Mouse (Mus musculus) embryonic facial prominence, embryonic 10.5 days (tissue): ENCODE measurements at regions not wholly inside any gene's neighbourhood (a gene's known extent, or its start where the extent isn't known, plus 50 kb on each side); places are given as distances from the start of the nearest gene placed in this dataset.

Source experiments
- DNase-seq: peaks from one replicate; pipeline ENCODE4 v3.0.0-alpha.2; 2017; ENCODE audit warnings: low spot score
- H3K27ac ChIP-seq: fragments of 300-500 bp; sonication (generic); replicated peaks from 2 replicates; pipeline ENCODE4 v1.5.1; 2016; ENCODE audit warnings: mild to moderate bottlenecking
- H3K27me3 ChIP-seq: fragments of 300-500 bp; sonication (generic); replicated peaks from 2 replicates; pipeline ENCODE4 v1.6.1; 2016; ENCODE audit warnings: low read depth, mild to moderate bottlenecking; ENCODE audit not compliant: poor library complexity, severe bottlenecking
- H3K36me3 ChIP-seq: fragments of 300-500 bp; sonication (generic); replicated peaks from 2 replicates; pipeline ENCODE4 v1.6.1; 2016; ENCODE audit warnings: mild to moderate bottlenecking, moderate library complexity
- H3K4me1 ChIP-seq: fragments of 300-500 bp; sonication (generic); 2 replicates; pipeline ENCODE4 v1.6.1; 2016
- H3K4me3 ChIP-seq: fragments of 300-500 bp; sonication (generic); 2 replicates; pipeline ENCODE4 v1.5.1; 2016; ENCODE audit warnings: mild to moderate bottlenecking, moderate library complexity
- H3K9me3 ChIP-seq: fragments of 300-500 bp; sonication (generic); 2 replicates; pipeline ENCODE4 v1.6.1; 2016; ENCODE audit warnings: mild to moderate bottlenecking
- WGBS: fragments of 180-500 bp; shearing (Covaris S2); methylation state at CpG from one replicate; pipeline ENCODE4 v1.1.7; 2016; 5-methylcytosine and 5-hydroxymethylcytosine counted together

- Histone ChIP-seq H3K9me3 (no peaks in the 10 kb centered on the region), H3K4me1 (peaks cover 11% of the 10 kb centered on the region), H3K36me3 (no peaks in the 10 kb centered on the region), H3K27me3 (no peaks in the 10 kb centered on the region), H3K4me3 (no peak overlapping the region), H3K27ac (no peak overlapping the region)
- no peak for DNase-seq
These were observed 74.2 kb upstream of the Dhx40 start for GRCm38 (mm10) chr11:86881710-86882109.

GRCm38 (mm10) chr11:86879356-86879905 is 71.9 kb upstream of the Dhx40 start:
- Histone ChIP-seq H3K27ac (0 out of 2 replicates have a peak overlapping the region, but pooled peaks have one; percentile 30), H3K4me3 (no peak overlapping the region), H3K4me1 (peaks cover 19% of the 10 kb centered on the region), H3K27me3 (no peaks in the 10 kb centered on the region), H3K9me3 (no peaks in the 10 kb centered on the region), H3K36me3 (no peaks in the 10 kb centered on the region)
- WGBS, result 72% methylated on average over 6 of the region's 6 CpGs
- no peak for DNase-seq

- DNase-seq, result no peak
- peaks cover 23% of the 10 kb centered on the region for H3K4me1 ChIP-seq
- no peak overlapping the region for H3K4me3 ChIP-seq
- no peak overlapping the region for H3K27ac ChIP-seq
- H3K9me3 ChIP-seq, result no peaks in the 10 kb centered on the region
- no peaks in the 10 kb centered on the region for H3K36me3 ChIP-seq
- no peaks in the 10 kb centered on the region for H3K27me3 ChIP-seq
- 85% methylated on average over 11 of the region's 11 CpGs for WGBS
These were observed 71.0 kb upstream of the Dhx40 start for GRCm38 (mm10) chr11:86878327-86879065.

- peaks cover 40% of the 10 kb centered on the region for H3K4me1 ChIP-seq
- H3K36me3 ChIP-seq, result no peaks in the 10 kb centered on the region
- H3K27ac ChIP-seq, result no peak overlapping the region
- 49% methylated on average over 8 of the region's 8 CpGs for WGBS
- no peak for DNase-seq
- H3K4me3 ChIP-seq, result no peak overlapping the region
- H3K27me3 ChIP-seq, result no peaks in the 10 kb centered on the region
- H3K9me3 ChIP-seq, result no peaks in the 10 kb centered on the region
These were observed 69.0 kb upstream of the Dhx40 start for GRCm38 (mm10) chr11:86876509-86876908.

GRCm38 (mm10) chr11:86875738-86876137 is 68.2 kb upstream of the Dhx40 start:
- Histone ChIP-seq H3K36me3 (no peaks in the 10 kb centered on the region), H3K4me3 (no peak overlapping the region), H3K27ac (no peak overlapping the region), H3K9me3 (no peaks in the 10 kb centered on the region), H3K4me1 (peaks cover 40% of the 10 kb centered on the region), H3K27me3 (no peaks in the 10 kb centered on the region)
- DNase-seq, result no peak
- WGBS, result 94% methylated on average over 1 of the region's 1 CpGs

GRCm38 (mm10) chr11:86874666-86875295 is 67.2 kb upstream of the Dhx40 start:
- DNase-seq, result no peak
- 70% methylated on average over 12 of the region's 12 CpGs for WGBS
- no peak overlapping the region for H3K27ac ChIP-seq

GRCm38 (mm10) chr11:86873406-86873700 is 65.8 kb upstream of the Dhx40 start:
- Histone ChIP-seq H3K27me3 (no peaks in the 10 kb centered on the region), H3K27ac (peak overlapping the region; percentile 70)
- DNase-seq, result no peak

More at GRCm38 (mm10) chr11:86874666-86875295, 67.2 kb upstream of the Dhx40 start:
- H3K4me3 ChIP-seq, result no peak overlapping the region
- no peaks in the 10 kb centered on the region for H3K9me3 ChIP-seq
- peaks cover 43% of the 10 kb centered on the region for H3K4me1 ChIP-seq
- no peaks in the 10 kb centered on the region for H3K36me3 ChIP-seq
- no peaks in the 10 kb centered on the region for H3K27me3 ChIP-seq

GRCm38 (mm10) chr11:86872537-86873405 is 65.2 kb upstream of the Dhx40 start:
- H3K4me1 ChIP-seq, result peaks cover 36% of the 10 kb centered on the region
- WGBS, result 61% methylated on average over 10 of the region's 10 CpGs

More at GRCm38 (mm10) chr11:86873406-86873700, 65.8 kb upstream of the Dhx40 start:
- no peak overlapping the region for H3K4me3 ChIP-seq
- H3K4me1 ChIP-seq, result peaks cover 36% of the 10 kb centered on the region
- no peaks in the 10 kb centered on the region for H3K36me3 ChIP-seq
- no peaks in the 10 kb centered on the region for H3K9me3 ChIP-seq
- 77% methylated on average over 1 of the region's 1 CpGs for WGBS

GRCm38 (mm10) chr11:86871782-86872181 is 64.2 kb upstream of the Dhx40 start:
- no peaks in the 10 kb centered on the region for H3K9me3 ChIP-seq
- DNase-seq, result no peak
- WGBS, result 26% methylated on average over 4 of the region's 4 CpGs
- H3K27me3 ChIP-seq, result no peaks in the 10 kb centered on the region
- peaks cover 43% of the 10 kb centered on the region for H3K4me1 ChIP-seq
- no peaks in the 10 kb centered on the region for H3K36me3 ChIP-seq
- H3K27ac ChIP-seq, result no peak overlapping the region
- H3K4me3 ChIP-seq, result no peak overlapping the region

More at GRCm38 (mm10) chr11:86872537-86873405, 65.2 kb upstream of the Dhx40 start:
- Histone ChIP-seq H3K4me3 (no peak overlapping the region), H3K9me3 (no peaks in the 10 kb centered on the region), H3K27ac (peak overlapping the region; percentile 70), H3K36me3 (no peaks in the 10 kb centered on the region), H3K27me3 (no peaks in the 10 kb centered on the region)
- DNase-seq, result no peak

- Histone ChIP-seq H3K27me3 (no peaks in the 10 kb centered on the region), H3K9me3 (no peaks in the 10 kb centered on the region), H3K4me1 (peaks cover 39% of the 10 kb centered on the region), H3K36me3 (no peaks in the 10 kb centered on the region), H3K27ac (no peak overlapping the region), H3K4me3 (no peak overlapping the region)
- 78% methylated on average over 9 of the region's 9 CpGs for WGBS
- no peak for DNase-seq
These were observed 63.1 kb upstream of the Dhx40 start for GRCm38 (mm10) chr11:86870486-86871165.

- no peaks in the 10 kb centered on the region for H3K27me3 ChIP-seq
- WGBS, result 77% methylated on average over 10 of the region's 10 CpGs
- H3K4me3 ChIP-seq, result no peak overlapping the region
- no peak overlapping the region for H3K27ac ChIP-seq
- H3K9me3 ChIP-seq, result no peaks in the 10 kb centered on the region
- peaks cover 16% of the 10 kb centered on the region for H3K4me1 ChIP-seq
- no peaks in the 10 kb centered on the region for H3K36me3 ChIP-seq
- DNase-seq, result no peak
These were observed 59.4 kb upstream of the Dhx40 start for GRCm38 (mm10) chr11:86866931-86867330.
